Comparison of ENCODE assay signal across 31 mouse cellular contexts in the genomic region with DNA sequence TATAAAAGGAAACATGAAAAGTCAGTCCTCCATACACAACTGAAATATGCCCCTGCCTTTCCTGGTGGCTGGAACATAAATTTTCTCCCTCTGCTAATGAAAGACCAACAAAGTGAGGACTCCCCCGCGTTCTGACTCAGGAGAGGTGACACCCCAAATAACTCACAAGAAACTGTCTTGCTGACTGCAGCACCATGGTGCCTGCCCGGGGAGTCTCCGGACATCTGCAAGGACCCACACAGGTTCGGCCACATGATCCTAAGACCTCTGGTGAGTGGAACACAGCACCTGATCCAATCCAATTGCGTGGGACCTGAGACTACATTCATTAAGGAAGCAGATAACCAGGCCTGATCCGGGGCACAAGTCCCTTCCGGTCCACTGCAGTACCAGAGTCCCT.
"Had no signal": no experiment of that assay in that cellular context is flagged by ENCODE, and none has a peak within 500 bp of the region (broad histone marks: within the 10 kb centered on the region; RNA-seq: fewer than 3 reads in every experiment).

No protein-coding gene starts in this region.

- H3K4me3 ChIP-seq: limb, embryonic 10.5 days; limb, embryonic 12.5 days; limb, embryonic 13.5 days; limb, embryonic 15.5 days; liver, embryonic 13.5 days; liver, embryonic 15.5 days; lung, embryonic 15.5 days; megakaryocyte, embryonic 14.5 days; midbrain, embryonic 10.5 days; midbrain, embryonic 12.5 days; midbrain, embryonic 13.5 days; midbrain, embryonic 15.5 days; myocyte; neural tube, embryonic 12.5 days; neural tube, embryonic 13.5 days had no signal

- H3K9me3 ChIP-seq: limb, embryonic 15.5 days; lung, embryonic 15.5 days; megakaryocyte, embryonic 14.5 days; midbrain, embryonic 15.5 days had no signal

- ATAC-seq: liver, postnatal 0 days; lung, postnatal 0 days; midbrain, embryonic 13.5 days; midbrain, embryonic 15.5 days; midbrain, embryonic 16.5 days had no signal

- DNase-seq: left cerebral cortex, postnatal 4 days; liver, embryonic 13.5 days; liver, postnatal 0 days; lung, adult 18-20 months; lung, adult 2 months; lung, embryonic 14.5 days; lung, postnatal 10 days; lung, postnatal 14 days; lung, postnatal 36 days; lung, postnatal 4 days; midbrain, embryonic 14.5 days had no signal

- H3K4me1 ChIP-seq: limb, embryonic 10.5 days; limb, embryonic 12.5 days; limb, embryonic 13.5 days; limb, embryonic 15.5 days; liver, embryonic 13.5 days; liver, embryonic 15.5 days; lung, embryonic 15.5 days; megakaryocyte, embryonic 14.5 days; midbrain, embryonic 10.5 days; midbrain, embryonic 12.5 days; midbrain, embryonic 13.5 days; midbrain, embryonic 15.5 days; neural tube, embryonic 12.5 days; neural tube, embryonic 13.5 days had no signal

- H3K27ac ChIP-seq: limb, embryonic 10.5 days; limb, embryonic 12.5 days; limb, embryonic 13.5 days; limb, embryonic 15.5 days; liver, embryonic 13.5 days; liver, embryonic 14.5 days; liver, embryonic 15.5 days; lung, embryonic 15.5 days; macrophage; midbrain, embryonic 10.5 days; midbrain, embryonic 12.5 days; midbrain, embryonic 13.5 days; midbrain, embryonic 15.5 days; neural tube, embryonic 12.5 days; neural tube, embryonic 13.5 days had no signal

- H3K27me3 ChIP-seq: limb, embryonic 12.5 days; limb, embryonic 13.5 days; limb, embryonic 15.5 days; liver, embryonic 13.5 days; liver, embryonic 15.5 days; lung, embryonic 15.5 days; megakaryocyte, embryonic 14.5 days; midbrain, embryonic 12.5 days; midbrain, embryonic 13.5 days; midbrain, embryonic 15.5 days; neural tube, embryonic 12.5 days; neural tube, embryonic 13.5 days had no signal

- H3K4me2 ChIP-seq: limb, embryonic 12.5 days; limb, embryonic 13.5 days; limb, embryonic 15.5 days; liver, embryonic 11.5 days; liver, embryonic 13.5 days; liver, embryonic 15.5 days; lung, embryonic 14.5 days; lung, embryonic 15.5 days; midbrain, embryonic 11.5 days; midbrain, embryonic 12.5 days; midbrain, embryonic 13.5 days; midbrain, embryonic 15.5 days; neural tube, embryonic 12.5 days; neural tube, embryonic 13.5 days had no signal

- H3K9ac ChIP-seq: limb, embryonic 12.5 days; limb, embryonic 13.5 days; limb, embryonic 15.5 days; liver, embryonic 13.5 days; liver, embryonic 14.5 days; liver, embryonic 15.5 days; liver, postnatal 0 days; lung, embryonic 14.5 days; lung, embryonic 15.5 days; midbrain, embryonic 12.5 days; midbrain, embryonic 13.5 days; midbrain, embryonic 15.5 days; neural tube, embryonic 12.5 days; neural tube, embryonic 13.5 days had no signal

- H3K36me3 ChIP-seq: limb, embryonic 10.5 days; limb, embryonic 12.5 days; limb, embryonic 13.5 days; limb, embryonic 15.5 days; liver, embryonic 13.5 days; liver, embryonic 15.5 days; lung, embryonic 15.5 days; midbrain, embryonic 10.5 days; midbrain, embryonic 12.5 days; midbrain, embryonic 13.5 days; midbrain, embryonic 15.5 days; neural tube, embryonic 12.5 days; neural tube, embryonic 13.5 days had no signal
